16 mouse cellular contexts compared by ENCODE assay signal in the genomic region with DNA sequence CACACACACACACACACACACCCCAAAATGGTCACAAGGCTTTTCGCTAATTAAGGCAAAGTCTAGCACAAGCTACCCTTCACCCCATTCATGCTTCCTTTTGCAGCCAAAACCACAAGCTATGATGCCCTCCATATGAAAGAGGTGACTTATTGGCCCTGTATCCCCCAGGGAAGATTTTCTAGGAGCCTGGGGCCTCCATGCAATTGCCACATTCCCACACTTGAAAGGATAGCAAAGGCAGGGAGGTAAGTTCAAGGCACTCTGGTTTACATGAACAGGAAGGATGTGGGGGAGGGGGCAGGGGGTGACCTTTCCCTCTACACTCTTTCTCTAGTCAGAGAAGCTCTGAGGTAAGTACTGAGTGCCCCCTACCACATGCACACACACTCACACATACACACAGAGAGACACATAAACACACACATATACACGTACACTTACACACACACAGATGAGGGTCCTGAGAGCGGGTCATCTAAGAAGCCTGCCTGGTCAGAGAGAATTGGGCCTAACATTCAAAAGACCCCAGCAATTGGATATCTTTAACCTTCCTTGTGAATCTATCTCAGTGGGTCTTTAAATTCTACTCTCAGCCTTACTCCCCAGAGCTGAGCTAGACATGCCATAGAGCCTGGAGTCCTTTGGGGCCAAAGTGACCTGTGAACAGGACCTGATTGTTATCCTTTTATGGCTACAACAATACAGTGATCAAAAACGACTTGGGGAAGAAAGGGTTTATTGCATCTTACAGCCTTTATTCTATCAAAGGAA. TPM values are rescaled to one million over a fixed set of nuclear protein-coding genes. Genes with fewer than 3 reads are reported as not detected.
DNase-seq lines count a peak whose midpoint lies in the region; ATAC-seq and TF ChIP-seq lines count a peak whose summit lies in the region.
"Had no signal": no experiment of that assay in that cellular context is flagged by ENCODE, and none has a peak within 500 bp of the region (broad histone marks: within the 10 kb centered on the region; RNA-seq: fewer than 3 reads in every experiment).

No protein-coding gene starts in this region.

- DNase-seq in intestine, embryonic 14.5 days (ENCODE audit: low spot score), result no peak
- peak; percentile 43 for DNase-seq in CD4-positive, CD25-positive, alpha-beta regulatory T cell, adult 2 months (ENCODE audit: low read depth, low spot score)
- peak; percentile 31 for DNase-seq in thymus, postnatal 0 days (ENCODE audit: low spot score)
- DNase-seq in left cerebral cortex, adult 18-20 months (ENCODE audit: low spot score in 2 of 2), result no peak
- DNase-seq: cerebellum, adult 18-20 months; gastrocnemius, postnatal 25 days; kidney, adult 11 months; kidney, postnatal 25 days; layer of hippocampus, postnatal 36 days had no signal

- ATAC-seq in intestine, embryonic 14.5 days (replicated peaks; ENCODE audit: low FRiP score, low TSS enrichment, low read depth), result peak; percentile 7; the same call in 1 of the 2 replicates
- no peak for ATAC-seq in intestine, postnatal 0 days
- ATAC-seq in midbrain, embryonic 13.5 days, result no peak

- H3K27ac ChIP-seq in intestine, embryonic 14.5 days (ENCODE audit: low read depth), result no peak overlapping the region
- H3K27ac ChIP-seq in intestine, postnatal 0 days (ENCODE audit: low read depth, low read length), result no peak overlapping the region
- peak overlapping the region; percentile 72 for H3K27ac ChIP-seq in brown adipose tissue, adult 24 weeks (replicated peaks; ENCODE audit: low read depth, low read length)
- no peak overlapping the region for H3K27ac ChIP-seq in midbrain, embryonic 13.5 days
- H3K27ac ChIP-seq: embryonic facial prominence, embryonic 13.5 days; hindbrain, embryonic 10.5 days; liver, embryonic 15.5 days had no signal

- no peaks in the 10 kb centered on the region for H3K27me3 ChIP-seq in intestine, embryonic 14.5 days (replicated peaks; ENCODE audit: control insufficient read depth, insufficient read depth, low read length)
- no peaks in the 10 kb centered on the region for H3K27me3 ChIP-seq in intestine, postnatal 0 days (replicated peaks; ENCODE audit: control insufficient read depth, insufficient read depth, low read length)
- no peaks in the 10 kb centered on the region for H3K27me3 ChIP-seq in midbrain, embryonic 13.5 days
- H3K27me3 ChIP-seq: embryonic facial prominence, embryonic 13.5 days; liver, embryonic 15.5 days had no signal

- no peaks in the 10 kb centered on the region for H3K9me3 ChIP-seq in intestine, embryonic 14.5 days (ENCODE audit: control insufficient read depth, low read length)
- no peaks in the 10 kb centered on the region for H3K9me3 ChIP-seq in intestine, postnatal 0 days (ENCODE audit: control insufficient read depth)
- no peaks in the 10 kb centered on the region for H3K9me3 ChIP-seq in midbrain, embryonic 13.5 days
- H3K9me3 ChIP-seq: embryonic facial prominence, embryonic 13.5 days; hindbrain, embryonic 10.5 days; liver, embryonic 15.5 days had no signal

- no peak overlapping the region for H3K4me3 ChIP-seq in intestine, embryonic 14.5 days (ENCODE audit: low read depth, low read length)
- H3K4me3 ChIP-seq in intestine, postnatal 0 days (ENCODE audit: low read depth, low read length), result no peak overlapping the region
- no peak overlapping the region for H3K4me3 ChIP-seq in brown adipose tissue, adult 24 weeks (ENCODE audit: insufficient read depth, low read depth, low read length)
- no peak overlapping the region for H3K4me3 ChIP-seq in midbrain, embryonic 13.5 days (replicated peaks)
- H3K4me3 ChIP-seq: embryonic facial prominence, embryonic 13.5 days; hindbrain, embryonic 10.5 days; liver, embryonic 15.5 days had no signal

- TF ChIP-seq CTCF in intestine, postnatal 0 days (IDR thresholded peaks at IDR 0.05; ENCODE audit: low read depth), result no peak

- no peaks in the 10 kb centered on the region for H3K36me3 ChIP-seq in intestine, embryonic 14.5 days (ENCODE audit: control insufficient read depth, insufficient read depth, low read length)
- H3K36me3 ChIP-seq in intestine, postnatal 0 days (ENCODE audit: control insufficient read depth, insufficient read depth), result no peaks in the 10 kb centered on the region
- H3K36me3 ChIP-seq in midbrain, embryonic 13.5 days, result no peaks in the 10 kb centered on the region
- H3K36me3 ChIP-seq: embryonic facial prominence, embryonic 13.5 days; hindbrain, embryonic 10.5 days; liver, embryonic 15.5 days had no signal

- H3K9ac ChIP-seq in intestine, embryonic 14.5 days (ENCODE audit: low read length), result no peak overlapping the region
- H3K9ac ChIP-seq in intestine, postnatal 0 days (ENCODE audit: low read depth, low read length), result no peak overlapping the region
- H3K9ac ChIP-seq in midbrain, embryonic 13.5 days (replicated peaks), result no peak overlapping the region
- H3K9ac ChIP-seq: embryonic facial prominence, embryonic 13.5 days; liver, embryonic 15.5 days had no signal

- H3K4me2 ChIP-seq in intestine, embryonic 14.5 days (ENCODE audit: low read length), result no peak overlapping the region
- H3K4me2 ChIP-seq in intestine, postnatal 0 days (replicated peaks; ENCODE audit: low read depth), result no peak overlapping the region
- H3K4me2 ChIP-seq in midbrain, embryonic 13.5 days (replicated peaks), result no peak overlapping the region
- H3K4me2 ChIP-seq: embryonic facial prominence, embryonic 13.5 days; liver, embryonic 15.5 days had no signal

- peaks cover 4% of the 10 kb centered on the region; the same call in 1 of the 2 replicates for H3K4me1 ChIP-seq in intestine, embryonic 14.5 days (replicated peaks; ENCODE audit: control insufficient read depth, insufficient read depth, low read length)
- H3K4me1 ChIP-seq in intestine, postnatal 0 days (replicated peaks; ENCODE audit: control insufficient read depth, insufficient read depth, low read length), result no peaks in the 10 kb centered on the region
- H3K4me1 ChIP-seq in brown adipose tissue, adult 24 weeks (ENCODE audit: control insufficient read depth, insufficient read depth, insufficient read length, low read length), result peaks cover 8% of the 10 kb centered on the region; the same call in 1 of the 2 replicates
- 0 out of 2 replicates have a peak, but pooled peaks cover 5% of the 10 kb centered on the region for H3K4me1 ChIP-seq in midbrain, embryonic 13.5 days (replicated peaks)
- H3K4me1 ChIP-seq: liver, embryonic 15.5 days had no signal

- WGBS in intestine, embryonic 14.5 days, result 65% methylated on average over 4 of the region's 4 CpGs
- 70% methylated on average over 4 of the region's 4 CpGs for WGBS in intestine, postnatal 0 days
- WGBS in midbrain, embryonic 13.5 days, result 68% methylated on average over 4 of the region's 4 CpGs

RNA-seq across cellular contexts. Expression of gene Bace2, which starts 46.6 kb away (rescaled TPM):
- polyA plus RNA-seq in intestine, embryonic 14.5 days (2014; fragmentation: Nextera tagmentation; extraction: Ambion mirVana), result 9.7 and 10.8 TPM in 2 replicates
- polyA plus RNA-seq in intestine, postnatal 0 days (2015; fragmentation: Nextera tagmentation; extraction: Ambion mirVana), result 15.6 and 17.8 TPM in 2 replicates
- polyA plus RNA-seq in brown adipose tissue, adult 24 weeks (2012; ENCODE audit: insufficient read depth, insufficient read length, missing spikeins), result 0.54 and 1.9 TPM in 2 replicates
- 3.2 and 4.9 TPM in 2 replicates for polyA plus RNA-seq in thymus, postnatal 0 days (2015; fragmentation: Nextera tagmentation; extraction: Ambion mirVana)
- 1 to 10 TPM; 4.9 to 6.0 TPM for total RNA-seq in left cerebral cortex, adult 18-20 months (2021)
- 2.1 and 2.3 TPM in 2 replicates for polyA plus RNA-seq in midbrain, embryonic 13.5 days (2015; fragmentation: Nextera tagmentation; extraction: Ambion mirVana)
- total RNA-seq: common myeloid progenitor, adult 5-6 weeks had no signal

Comparison
In these comparisons a context has a peak if more than half of its experiments do, and no peak if none do; other contexts are left out.
1. DNase-seq: peak in CD4-positive, CD25-positive, alpha-beta regulatory T cell, adult 2 months (single experiment) and thymus, postnatal 0 days (single experiment); none in intestine, embryonic 14.5 days (single experiment) and left cerebral cortex, adult 18-20 months (0 of 2).